Mouse (Mus musculus) small intestine, adult 2 months (tissue): ENCODE data around the gene Atxn2. TPM values are rescaled to one million over a fixed set of nuclear protein-coding genes. Genes with fewer than 3 reads are reported as not detected.

ENCODE experiments used
- H3K27ac ChIP-seq: fragments of 200-500 bp; 2 replicates; pipeline ENCODE4 v1.5.1; 2012; ENCODE audit warnings: low read depth, low read length, control low read depth, inconsistent platforms; ENCODE audit not compliant: insufficient read depth
- H3K27me3 ChIP-seq: fragments of 200-500 bp; 2 replicates; pipeline ENCODE4 v1.6.1; 2012; ENCODE audit warnings: mild to moderate bottlenecking, moderate library complexity, low read length, inconsistent platforms; ENCODE audit not compliant: control insufficient read depth, insufficient read depth
- H3K36me3 ChIP-seq: fragments of 200-500 bp; 2 replicates; pipeline ENCODE4 v1.6.1; 2012; ENCODE audit warnings: mild to moderate bottlenecking, low read length, control low read depth, inconsistent platforms; ENCODE audit not compliant: control insufficient read depth, insufficient read depth
- H3K4me1 ChIP-seq: fragments of 200-500 bp; 2 replicates; pipeline ENCODE4 v1.6.1; 2012; ENCODE audit warnings: low read length, inconsistent platforms, mixed read lengths; ENCODE audit not compliant: control insufficient read depth, insufficient read depth, insufficient read length
- H3K4me3 ChIP-seq: fragments of 200-500 bp; 2 replicates; pipeline ENCODE4 v1.5.1; 2012; ENCODE audit warnings: low read depth, mild to moderate bottlenecking, control low read depth, inconsistent platforms, low read length, moderate library complexity
- CTCF ChIP-seq: fragments of 200-500 bp; IDR thresholded peaks from 2 replicates; pipeline ENCODE4 v1.5.1; 2012; ENCODE audit warnings: low read depth, mild to moderate bottlenecking, control low read depth, inconsistent platforms, low read length, moderate library complexity, mixed read lengths; ENCODE audit not compliant: insufficient replicate concordance, insufficient read length; ENCODE audit errors: extremely low read depth
- POLR2A ChIP-seq: fragments of 200-500 bp; IDR thresholded peaks from 2 replicates; pipeline ENCODE4 v1.6.1; 2012; ENCODE audit warnings: low read depth, mild to moderate bottlenecking, control low read depth, inconsistent platforms, low read length, moderate library complexity
- WGBS: fragments of 180-500 bp; shearing (Covaris S2); methylation state at CpG from one replicate; pipeline ENCODE4 v1.1.7; 2018; 5-methylcytosine and 5-hydroxymethylcytosine counted together
- polyA plus RNA-seq: library from polyadenylated mRNA; depleted of rRNA; stranded (reverse); fragments of >200 nt; gene quantifications from 2 replicates; pipeline ENCODE4 v1.2.3, GENCODE M21; 2012

Atxn2 gene
- polyA plus RNA-seq, 1 experiment: 108 TPM

GRCm38 (mm10) chr5:121834991-121835747 is 124.0 kb downstream of the Atxn2 start:
- peak overlapping the region; percentile 39 for H3K27ac ChIP-seq
- WGBS: 41% methylated on average over 12 of the region's 12 CpGs
- no peaks in the 10 kb centered on the region; the same call in 1 of the 2 replicates for H3K36me3 ChIP-seq
- H3K4me1 ChIP-seq: peaks cover 30% of the 10 kb centered on the region
- no peaks in the 10 kb centered on the region for H3K27me3 ChIP-seq
- H3K4me3 ChIP-seq: peak overlapping the region; percentile 94
- TF ChIP-seq POLR2A (no peak; the same call in 1 of the 2 replicates), CTCF (no peak)

DNA sequence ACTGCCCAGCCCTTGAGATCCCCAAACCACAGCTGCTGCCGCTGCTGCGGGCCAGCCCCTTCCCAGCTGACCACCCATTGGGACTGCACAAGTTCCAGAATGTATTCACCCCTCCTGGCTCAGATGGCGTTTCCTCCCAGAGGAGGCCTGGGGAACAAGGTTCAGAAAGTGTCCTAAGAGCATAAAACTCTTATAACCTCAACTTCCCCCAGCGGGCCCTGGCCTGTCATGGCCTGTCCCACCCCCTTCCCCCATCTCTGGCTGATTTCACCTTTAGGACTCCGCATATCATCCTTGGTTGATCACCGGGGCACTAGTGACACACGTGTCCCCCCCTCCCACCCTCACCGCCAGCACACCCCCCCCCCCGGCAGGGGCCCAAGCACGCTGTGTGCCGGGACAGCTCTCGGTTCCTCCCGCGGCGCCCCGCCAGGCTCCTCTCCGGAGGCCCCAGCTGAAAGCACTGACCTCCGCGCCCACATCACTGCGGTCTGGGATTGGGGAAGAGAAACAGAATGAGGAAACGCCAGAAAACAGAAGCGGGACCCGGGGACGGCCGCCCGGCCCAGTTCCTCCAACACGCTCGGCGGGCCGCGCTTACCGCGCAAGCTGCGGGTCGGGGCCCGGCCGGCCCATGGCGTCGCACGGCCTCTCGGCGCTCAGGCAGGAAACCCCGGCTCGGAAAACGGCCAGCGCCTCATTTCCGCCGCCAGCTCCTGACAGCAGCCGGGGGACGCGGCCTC is 125.0 kb downstream of the Atxn2 start:
- WGBS: under 1% methylated on average over 50 of the region's 51 CpGs
- Histone ChIP-seq H3K27ac (peak overlapping the region; percentile 90), H3K4me3 (peak overlapping the region; percentile 94), H3K4me1 (peaks cover 30% of the 10 kb centered on the region), H3K36me3 (no peaks in the 10 kb centered on the region; the same call in 1 of the 2 replicates), H3K27me3 (no peaks in the 10 kb centered on the region)
- TF ChIP-seq CTCF (no peak), POLR2A (peak; percentile 20; the same call in 1 of the 2 replicates)

- TF ChIP-seq POLR2A (peak; percentile 81), CTCF (no peak)
- Histone ChIP-seq H3K4me1 (peaks cover 30% of the 10 kb centered on the region), H3K27ac (peak overlapping the region; percentile 90), H3K36me3 (no peaks in the 10 kb centered on the region; the same call in 1 of the 2 replicates), H3K27me3 (no peaks in the 10 kb centered on the region), H3K4me3 (peak overlapping the region; percentile 94)
- WGBS: under 1% methylated on average over 76 of the region's 77 CpGs
Observed at GRCm38 (mm10) chr5:121836692-121837415, 125.7 kb downstream of the Atxn2 start.

GRCm38 (mm10) chr5:121837441-121838340 is 126.6 kb downstream of the Atxn2 start, which contains the start of gene Sh2b3:
Gene Sh2b3 (minus strand): TSS chr5:121837646.
- no peak for TF ChIP-seq POLR2A
- peak; percentile 9; the same call in 1 of the 2 replicates for TF ChIP-seq CTCF
- Histone ChIP-seq H3K4me3 (peak within 1 kb of the TSS; percentile 94), H3K27me3 (no peaks in the 10 kb centered on the region), H3K27ac (peak within 1 kb of the TSS; percentile 91), H3K4me1 (peaks cover 33% of the 10 kb centered on the region), H3K36me3 (no peaks in the 10 kb centered on the region)
- under 1% methylated on average over 35 of the region's 35 CpGs for WGBS

GRCm38 (mm10) chr5:121838341-121839127 is 127.4 kb downstream of the Atxn2 start:
- no peaks in the 10 kb centered on the region for H3K36me3 ChIP-seq
- H3K4me3 ChIP-seq: peak overlapping the region; percentile 94
- peaks cover 32% of the 10 kb centered on the region for H3K4me1 ChIP-seq
- H3K27me3 ChIP-seq: no peaks in the 10 kb centered on the region
- TF ChIP-seq CTCF: no peak
- peak; percentile 32; the same call in 1 of the 2 replicates for TF ChIP-seq POLR2A
- peak overlapping the region; percentile 91 for H3K27ac ChIP-seq
- under 1% methylated on average over 46 of the region's 46 CpGs for WGBS
